Mouse (Mus musculus) olfactory bulb, adult 2 months (tissue): Measurements from ENCODE around the gene Lrsam1.

Experiments
- CTCF ChIP-seq: fragments of 200-500 bp; IDR thresholded peaks from 2 replicates; pipeline ENCODE4 v1.5.1; 2012; ENCODE audit warnings: low read depth, mild to moderate bottlenecking, low read length, moderate library complexity; ENCODE audit not compliant: insufficient read depth
- POLR2A ChIP-seq: fragments of 200-500 bp; IDR thresholded peaks from 2 replicates; pipeline ENCODE4 v1.6.1; 2012; ENCODE audit warnings: mild to moderate bottlenecking, low read depth, low read length, moderate library complexity; ENCODE audit not compliant: insufficient read depth

DNA sequence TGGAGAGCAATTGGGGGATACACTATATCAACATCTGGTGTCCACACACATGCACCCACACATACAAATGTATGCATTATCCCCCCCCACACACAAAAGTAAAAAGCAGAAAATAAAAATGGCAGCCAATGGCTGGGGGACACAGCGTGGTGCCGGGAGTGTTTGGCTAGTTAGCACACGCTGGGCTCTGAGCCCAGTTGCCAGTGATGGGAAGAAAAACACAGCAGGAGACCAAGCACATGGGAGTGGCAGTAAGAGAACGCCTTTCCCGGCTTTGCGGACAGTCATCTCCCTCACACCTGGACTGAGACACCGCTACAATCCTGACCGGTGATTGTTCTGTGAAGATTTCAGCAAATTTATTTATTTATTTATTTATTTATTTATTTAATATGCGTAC, 9.8 kb upstream of the Lrsam1 start:
- TF ChIP-seq CTCF (no peak), POLR2A (no peak)
